Mouse (Mus musculus) lung, embryonic 16.5 days (tissue): ENCODE measurements around the gene Olfr522. TPM values are rescaled to one million over a fixed set of nuclear protein-coding genes. Genes with fewer than 3 reads are reported as not detected.

Experiments used
- polyA plus RNA-seq: library from polyadenylated mRNA; unstranded; fragments of >200 nt; fragmentation: Nextera tagmentation; extraction: Ambion mirVana; gene quantifications from 2 replicates; pipeline ENCODE4 v1.2.1, GENCODE M21; 2015

Olfr522 gene
- polyA plus RNA-seq, 1 experiment from 2014 or later = not detected

Other genes starting within 250 kb of the Olfr522 start
- 0.13 and 0.63 TPM in 2 replicates for gene Utf1, start 221.0 kb downstream of the Olfr522 start, polyA plus RNA-seq
- 4.1 and 6.2 TPM in 2 replicates for gene 6430531B16Rik, start 186.0 kb downstream of the Olfr522 start, polyA plus RNA-seq
- gene Adam8, start 172.2 kb downstream of the Olfr522 start, polyA plus RNA-seq = 1.9 and 3.1 TPM in 2 replicates
- 39.8 and 41.8 TPM in 2 replicates for gene Zfp511, start 128.4 kb downstream of the Olfr522 start, polyA plus RNA-seq
- gene Tubgcp2, start 128.1 kb downstream of the Olfr522 start, polyA plus RNA-seq = 50.5 and 50.6 TPM in 2 replicates
- not detected in 2 replicates for gene Msx3, start 115.7 kb downstream of the Olfr522 start, polyA plus RNA-seq
- gene Caly, start 82.2 kb downstream of the Olfr522 start, polyA plus RNA-seq = 0.63 and 1.6 TPM in 2 replicates
- 0.49 TPM in 1 of 2 replicates, not detected in the other for gene Prap1, start 71.4 kb downstream of the Olfr522 start, polyA plus RNA-seq
- gene Fuom, start 62.3 kb downstream of the Olfr522 start, polyA plus RNA-seq = 18.6 and 21.4 TPM in 2 replicates
- 19.9 and 21.3 TPM in 2 replicates for gene Paox, start 49.0 kb downstream of the Olfr522 start, polyA plus RNA-seq
- 141 and 148 TPM in 2 replicates for gene Echs1, start 48.3 kb downstream of the Olfr522 start, polyA plus RNA-seq
- gene Mtg1, start 27.2 kb downstream of the Olfr522 start, polyA plus RNA-seq = 20.7 and 24.8 TPM in 2 replicates
- 0.25 and 0.41 TPM in 2 replicates for gene Sprn, start 9.9 kb downstream of the Olfr522 start, polyA plus RNA-seq
- gene Olfr523, start 8.5 kb upstream of the Olfr522 start, polyA plus RNA-seq = not detected in 2 replicates
- 0.05 and 0.08 TPM in 2 replicates for gene Olfr524, start 41.2 kb upstream of the Olfr522 start, polyA plus RNA-seq
- gene Cd163l1, start 53.5 kb upstream of the Olfr522 start, polyA plus RNA-seq = 0.59 and 2.3 TPM in 2 replicates
- gene 5830411N06Rik, start 82.5 kb upstream of the Olfr522 start, polyA plus RNA-seq = 0.06 TPM in 1 of 2 replicates, not detected in the other
- gene Olfr525, start 156.1 kb upstream of the Olfr522 start, polyA plus RNA-seq = not detected in 2 replicates
- not detected in 2 replicates for gene Olfr527, start 169.3 kb upstream of the Olfr522 start, polyA plus RNA-seq
- not detected in 2 replicates for gene Olfr60, start 196.9 kb upstream of the Olfr522 start, polyA plus RNA-seq
- not detected in 2 replicates for gene Olfr530, start 211.6 kb upstream of the Olfr522 start, polyA plus RNA-seq
- gene Olfr531, start 238.2 kb upstream of the Olfr522 start, polyA plus RNA-seq = not detected in 2 replicates